Mouse (Mus musculus) mature B cell (primary cell): ENCODE data around the gene Gm2163.
"Not testable (repeated sequence)": the region's sequence is repeated elsewhere in the genome, so short reads cannot be mapped to it uniquely, and the experiment has no call there.

Experiments used
- in situ Hi-C: fragments of 300-500 bp; cut with MboI; formaldehyde crosslinking; loops from 2 replicates; pipeline ENCODE4 v1.14.3; 2019

Gene Gm2163

GRCm38 (mm10) chr4:42466452-42466851 is at the start of gene Gm2163:
Gm2163 (plus strand) TSS chr4:42466752.
- in situ Hi-C loops: not testable (repeated sequence)

DNA sequence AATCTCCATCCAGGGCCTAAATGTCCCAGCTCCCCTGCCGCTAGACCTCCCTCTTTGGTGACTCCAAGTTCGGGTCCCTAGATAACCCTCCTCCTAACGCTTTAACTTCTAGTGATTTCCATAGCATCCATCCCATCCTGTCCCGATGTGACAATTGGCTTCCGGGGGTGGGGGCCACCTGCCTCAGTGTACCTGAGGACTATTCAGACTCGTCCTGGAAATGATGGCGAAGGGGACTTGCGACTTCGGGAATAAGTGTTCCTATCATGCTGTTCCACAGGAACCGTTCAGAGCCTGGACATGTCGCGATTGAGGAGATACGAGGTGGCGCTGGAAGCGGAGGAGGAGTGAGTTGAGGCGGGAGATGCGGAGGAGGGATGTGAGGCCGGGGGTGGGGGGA is 27.5 kb upstream of the Gm2163 start, which contains the start of gene Gm21586:
TSS of gene Gm21586 (plus strand) at position 301 of the 400 bp plus-strand sequence.
- in situ Hi-C loops: not testable (repeated sequence)

- in situ Hi-C loops: not testable (repeated sequence)
These were observed 61.5 kb downstream of the Gm2163 start, which contains the start of gene Fam205a2 for GRCm38 (mm10) chr4:42528075-42528474. Fam205a2 (minus strand) TSS chr4:42528175.

GRCm38 (mm10) chr4:42611895-42612294 is 145.3 kb downstream of the Gm2163 start, which contains the start of gene Gm10591:
Gm10591 (plus strand) TSS chr4:42612195.
- in situ Hi-C loops: not testable (repeated sequence)

DNA sequence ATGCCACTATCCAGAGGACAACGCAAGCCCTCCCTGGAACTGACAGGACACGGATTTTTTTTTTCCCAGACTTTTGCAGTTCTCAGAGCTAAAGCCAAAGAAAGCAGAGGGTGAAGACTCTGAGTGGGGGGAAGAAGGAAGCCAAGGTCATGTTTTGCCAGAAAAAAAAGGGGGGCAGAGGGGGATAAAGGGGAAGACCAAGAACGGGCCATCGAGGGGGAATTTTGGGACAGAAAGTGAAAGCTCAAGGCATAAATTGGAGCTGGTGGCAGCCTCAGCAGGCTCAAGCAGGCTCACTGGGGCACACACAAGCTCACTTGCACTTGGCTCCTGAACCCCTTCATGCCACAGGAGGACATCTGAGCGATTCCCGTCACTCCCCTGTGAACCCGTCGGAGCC is 162.9 kb downstream of the Gm2163 start, which contains the start of gene Gm2564:
TSS of gene Gm2564 (plus strand) at position 301 of the 400 bp plus-strand sequence.
- in situ Hi-C loops: not testable (repeated sequence)
